Mouse (Mus musculus): ENCODE measurements around the gene Bzw1. TPM values are rescaled to one million over a fixed set of nuclear protein-coding genes. Genes with fewer than 3 reads are reported as not detected.

The Bzw1 gene
- polyA plus RNA-seq, 1 experiment from 2014 or later = 357 TPM

DNA sequence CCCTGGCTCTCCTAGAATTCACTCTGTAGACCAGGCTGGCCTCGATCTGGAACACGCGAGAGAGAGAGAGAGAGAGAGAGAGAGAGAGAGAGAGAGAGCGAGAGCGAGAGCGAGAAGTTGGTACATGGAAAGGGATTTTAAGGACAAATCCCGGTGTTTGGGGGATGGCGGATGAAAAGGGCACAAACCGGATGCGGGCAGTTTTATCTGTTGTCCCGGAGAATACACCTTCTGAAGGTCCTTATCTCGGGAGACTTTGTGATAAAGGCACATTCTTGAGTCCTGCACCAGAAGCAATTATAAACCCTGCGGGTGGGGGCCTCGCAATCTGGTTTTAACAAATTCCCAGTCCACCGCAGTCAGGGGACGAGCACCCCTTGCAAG is 438 bp upstream of the Bzw1 start:
- H3K36me3 ChIP-seq (ENCODE audit: control insufficient read depth, insufficient read depth, low read length) = peaks cover 26% of the 10 kb centered on the region
- ATAC-seq (replicated peaks; ENCODE audit: low FRiP score, low TSS enrichment, low read depth) (no peak; the same call in 1 of the 2 replicates), DNase-seq (ENCODE audit: low spot score) (no peak)
- peak overlapping the region; percentile 87 for H3K9ac ChIP-seq (ENCODE audit: low read length)
- no peaks in the 10 kb centered on the region for H3K9me3 ChIP-seq (ENCODE audit: control insufficient read depth, low read length)
- H3K4me2 ChIP-seq (ENCODE audit: low read length) = peak overlapping the region; percentile 89
- peak overlapping the region; percentile 90 for H3K4me3 ChIP-seq (ENCODE audit: low read depth, low read length)
- under 1% methylated on average over 16 of the region's 16 CpGs for WGBS
- peaks cover 8% of the 10 kb centered on the region for H3K4me1 ChIP-seq (replicated peaks; ENCODE audit: control insufficient read depth, insufficient read depth, low read length)
- peak overlapping the region; percentile 98 for H3K27ac ChIP-seq (ENCODE audit: low read depth)
- H3K27me3 ChIP-seq (replicated peaks; ENCODE audit: control insufficient read depth, insufficient read depth, low read length) = no peaks in the 10 kb centered on the region

DNA sequence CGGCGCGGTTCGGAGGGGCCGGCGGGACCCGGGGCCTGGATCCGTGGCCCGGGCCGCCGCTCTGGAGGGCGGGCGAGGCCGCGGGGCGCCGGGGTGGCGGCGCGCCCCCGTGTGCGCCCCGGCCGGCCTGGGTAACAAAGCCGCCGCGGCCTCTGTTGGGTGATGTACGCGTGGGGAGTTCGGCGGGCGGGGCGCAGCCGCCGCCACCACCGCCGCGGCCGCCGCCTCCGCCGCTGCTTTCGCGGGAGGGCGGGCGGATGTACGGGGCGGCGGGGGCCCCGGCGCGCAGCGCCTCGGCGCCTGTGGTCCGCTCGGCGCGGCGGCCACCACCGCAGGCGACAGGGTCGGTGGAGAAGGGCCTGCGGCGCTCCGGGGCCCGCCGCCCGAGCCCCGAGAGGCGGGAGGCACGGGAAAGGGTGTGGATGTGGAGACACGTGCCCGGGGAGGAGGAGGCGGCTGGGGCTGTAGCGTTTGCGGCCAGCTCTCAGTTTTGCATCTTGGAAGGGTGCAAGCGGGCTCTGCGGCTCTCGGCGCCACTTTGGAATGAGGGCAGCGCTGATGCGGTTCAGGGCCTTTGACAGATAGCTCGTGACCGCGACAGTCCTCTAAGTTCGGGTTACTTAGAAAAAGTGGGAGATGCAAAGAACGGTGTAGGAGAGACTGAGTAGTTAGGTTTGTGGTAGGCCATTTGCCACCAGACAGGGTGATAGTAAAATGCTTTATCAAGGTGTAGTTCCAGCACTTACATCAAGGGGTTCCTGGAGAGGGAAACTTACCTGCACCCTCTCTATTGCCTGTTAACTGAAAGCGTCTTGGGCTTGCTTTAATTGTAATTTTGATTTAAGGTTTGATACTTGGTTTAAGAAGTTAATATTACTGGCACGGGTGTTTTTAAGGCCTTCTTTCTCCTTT is 842 bp downstream of the Bzw1 start:
- Histone ChIP-seq H3K9ac (ENCODE audit: low read length) (peak overlapping the region; percentile 87), H3K4me1 (replicated peaks; ENCODE audit: control insufficient read depth, insufficient read depth, low read length) (peaks cover 8% of the 10 kb centered on the region), H3K4me2 (ENCODE audit: low read length) (peak overlapping the region; percentile 89), H3K9me3 (ENCODE audit: control insufficient read depth, low read length) (no peaks in the 10 kb centered on the region), H3K36me3 (ENCODE audit: control insufficient read depth, insufficient read depth, low read length) (peaks cover 39% of the 10 kb centered on the region), H3K27ac (ENCODE audit: low read depth) (peak overlapping the region; percentile 98), H3K4me3 (ENCODE audit: low read depth, low read length) (peak overlapping the region; percentile 90), H3K27me3 (replicated peaks; ENCODE audit: control insufficient read depth, insufficient read depth, low read length) (no peaks in the 10 kb centered on the region)
- peak; percentile 75 for DNase-seq (ENCODE audit: low spot score)
- WGBS = 1% methylated on average over 60 of the region's 90 CpGs
- ATAC-seq (replicated peaks; ENCODE audit: low FRiP score, low TSS enrichment, low read depth) = peak; percentile 65

DNA sequence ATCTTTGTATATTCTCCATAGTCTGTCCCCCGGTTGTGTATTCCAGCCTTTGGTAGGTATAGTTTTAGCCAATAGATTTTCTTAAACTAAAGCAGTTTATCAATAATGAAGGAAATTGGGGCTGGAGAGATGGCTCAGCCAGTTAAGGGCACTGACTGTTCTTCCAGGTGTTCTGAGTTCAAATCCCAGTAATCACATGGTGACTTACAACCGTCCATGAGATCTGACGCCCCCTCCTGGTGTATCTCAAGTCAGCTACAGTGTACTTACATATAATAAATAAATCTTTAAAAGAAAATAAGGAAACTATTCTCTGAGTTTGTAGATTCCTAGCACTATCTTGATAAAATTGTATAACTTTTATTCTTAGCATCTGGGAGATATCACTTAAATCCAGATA is 2.6 kb downstream of the Bzw1 start:
- DNase-seq (ENCODE audit: low spot score) (no peak), ATAC-seq (replicated peaks; ENCODE audit: low FRiP score, low TSS enrichment, low read depth) (no peak)
- Histone ChIP-seq H3K4me2 (ENCODE audit: low read length) (no peak overlapping the region), H3K27me3 (replicated peaks; ENCODE audit: control insufficient read depth, insufficient read depth, low read length) (no peaks in the 10 kb centered on the region), H3K27ac (ENCODE audit: low read depth) (no peak overlapping the region), H3K4me3 (ENCODE audit: low read depth, low read length) (no peak overlapping the region), H3K4me1 (replicated peaks; ENCODE audit: control insufficient read depth, insufficient read depth, low read length) (peaks cover 8% of the 10 kb centered on the region), H3K36me3 (ENCODE audit: control insufficient read depth, insufficient read depth, low read length) (peaks cover 57% of the 10 kb centered on the region), H3K9ac (ENCODE audit: low read length) (no peak overlapping the region), H3K9me3 (ENCODE audit: control insufficient read depth, low read length) (no peaks in the 10 kb centered on the region)
- 90% methylated on average over 3 of the region's 3 CpGs for WGBS

DNA sequence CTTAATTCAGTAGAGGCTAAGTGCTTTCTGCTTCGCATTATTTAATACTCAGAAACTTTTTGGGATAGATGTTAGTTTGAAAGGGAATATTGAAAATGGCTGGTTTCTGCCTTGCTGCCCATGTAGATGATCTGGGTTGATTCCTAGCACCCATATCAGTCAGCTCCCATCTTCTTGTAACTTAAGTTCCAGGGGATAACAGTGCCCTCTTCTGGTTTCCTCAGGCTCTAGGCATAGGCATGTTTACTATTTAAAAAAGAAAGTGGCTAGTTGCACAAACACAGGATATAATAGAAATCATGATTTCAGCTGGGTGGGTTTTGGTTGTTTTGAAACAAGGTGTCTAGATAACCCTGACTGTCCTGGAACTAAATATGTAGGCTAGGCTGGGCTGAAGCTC is 3.5 kb downstream of the Bzw1 start:
- Histone ChIP-seq H3K4me3 (ENCODE audit: low read depth, low read length) (no peak overlapping the region), H3K27ac (ENCODE audit: low read depth) (no peak overlapping the region), H3K27me3 (replicated peaks; ENCODE audit: control insufficient read depth, insufficient read depth, low read length) (no peaks in the 10 kb centered on the region), H3K4me1 (replicated peaks; ENCODE audit: control insufficient read depth, insufficient read depth, low read length) (peaks cover 8% of the 10 kb centered on the region), H3K9ac (ENCODE audit: low read length) (no peak overlapping the region), H3K36me3 (ENCODE audit: control insufficient read depth, insufficient read depth, low read length) (peaks cover 65% of the 10 kb centered on the region), H3K4me2 (ENCODE audit: low read length) (no peak overlapping the region), H3K9me3 (ENCODE audit: control insufficient read depth, low read length) (no peaks in the 10 kb centered on the region)
- ATAC-seq (replicated peaks; ENCODE audit: low FRiP score, low TSS enrichment, low read depth) = no peak
- 94% methylated on average over 1 of the region's 1 CpGs for WGBS
- no peak for DNase-seq (ENCODE audit: low spot score)

DNA sequence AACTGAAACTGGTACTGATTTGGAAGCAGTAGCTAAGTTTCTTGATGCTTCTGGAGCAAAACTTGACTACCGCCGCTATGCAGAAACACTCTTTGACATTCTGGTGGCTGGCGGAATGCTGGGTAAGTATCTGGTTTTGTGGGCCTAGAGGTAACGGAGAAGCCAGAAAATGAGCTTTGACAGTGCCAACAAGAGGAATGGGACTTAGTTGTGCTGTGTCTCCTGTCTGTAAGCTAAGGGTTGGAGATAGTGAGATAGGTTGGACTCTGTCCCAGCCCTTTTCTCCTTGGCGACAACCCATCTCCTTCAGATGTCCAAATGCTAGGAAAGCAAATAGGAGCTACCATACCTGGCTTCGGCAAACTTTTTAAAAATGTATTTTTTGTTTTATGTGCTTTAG is 5.0 kb downstream of the Bzw1 start:
- H3K36me3 ChIP-seq (ENCODE audit: control insufficient read depth, insufficient read depth, low read length) = peaks cover 81% of the 10 kb centered on the region
- no peak for ATAC-seq (replicated peaks; ENCODE audit: low FRiP score, low TSS enrichment, low read depth)
- DNase-seq (ENCODE audit: low spot score) = no peak

DNA sequence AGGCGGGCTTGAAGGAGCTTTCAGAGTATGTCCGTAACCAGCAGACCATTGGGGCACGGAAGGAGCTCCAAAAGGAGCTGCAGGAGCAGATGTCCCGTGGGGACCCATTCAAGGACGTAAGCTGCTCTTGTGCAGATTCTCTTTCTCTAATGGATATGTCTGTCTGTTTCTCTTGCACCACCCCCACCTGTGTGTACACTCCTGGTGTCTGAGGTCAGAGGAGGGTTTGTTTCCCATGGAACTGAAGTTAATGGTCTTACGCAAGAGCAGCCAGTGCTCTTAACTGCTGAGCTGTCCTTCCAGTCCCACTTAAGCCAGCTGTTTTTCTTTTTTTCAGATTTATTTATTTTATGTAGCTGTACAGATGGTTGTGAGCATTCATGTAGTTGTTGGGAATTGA is 8.7 kb downstream of the Bzw1 start:
- ATAC-seq (replicated peaks; ENCODE audit: low FRiP score, low TSS enrichment, low read depth) (no peak), DNase-seq (ENCODE audit: low spot score) (no peak)
- no peaks in the 10 kb centered on the region for H3K4me1 ChIP-seq (replicated peaks; ENCODE audit: control insufficient read depth, insufficient read depth, low read length)
- H3K36me3 ChIP-seq (ENCODE audit: control insufficient read depth, insufficient read depth, low read length) = peaks cover 88% of the 10 kb centered on the region
- no peaks in the 10 kb centered on the region for H3K9me3 ChIP-seq (ENCODE audit: control insufficient read depth, low read length)
- no peak overlapping the region for H3K4me2 ChIP-seq (ENCODE audit: low read length)
- H3K27me3 ChIP-seq (replicated peaks; ENCODE audit: control insufficient read depth, insufficient read depth, low read length) = no peaks in the 10 kb centered on the region
- WGBS = 89% methylated on average over 6 of the region's 6 CpGs
- no peak overlapping the region for H3K27ac ChIP-seq (ENCODE audit: low read depth)
- no peak overlapping the region for H3K9ac ChIP-seq (ENCODE audit: low read length)
- no peak overlapping the region for H3K4me3 ChIP-seq (ENCODE audit: low read depth, low read length)

More for the DNA sequence above, 5.0 kb downstream of the Bzw1 start:
- H3K9ac ChIP-seq (ENCODE audit: low read length) = no peak overlapping the region
- H3K27me3 ChIP-seq (replicated peaks; ENCODE audit: control insufficient read depth, insufficient read depth, low read length) = no peaks in the 10 kb centered on the region
- H3K4me2 ChIP-seq (ENCODE audit: low read length) = no peak overlapping the region
- no peak overlapping the region for H3K4me3 ChIP-seq (ENCODE audit: low read depth, low read length)
- H3K4me1 ChIP-seq (replicated peaks; ENCODE audit: control insufficient read depth, insufficient read depth, low read length) = no peaks in the 10 kb centered on the region; the same call in 1 of the 2 replicates
- 95% methylated on average over 6 of the region's 6 CpGs for WGBS
- H3K27ac ChIP-seq (ENCODE audit: low read depth) = no peak overlapping the region
- H3K9me3 ChIP-seq (ENCODE audit: control insufficient read depth, low read length) = no peaks in the 10 kb centered on the region

DNA sequence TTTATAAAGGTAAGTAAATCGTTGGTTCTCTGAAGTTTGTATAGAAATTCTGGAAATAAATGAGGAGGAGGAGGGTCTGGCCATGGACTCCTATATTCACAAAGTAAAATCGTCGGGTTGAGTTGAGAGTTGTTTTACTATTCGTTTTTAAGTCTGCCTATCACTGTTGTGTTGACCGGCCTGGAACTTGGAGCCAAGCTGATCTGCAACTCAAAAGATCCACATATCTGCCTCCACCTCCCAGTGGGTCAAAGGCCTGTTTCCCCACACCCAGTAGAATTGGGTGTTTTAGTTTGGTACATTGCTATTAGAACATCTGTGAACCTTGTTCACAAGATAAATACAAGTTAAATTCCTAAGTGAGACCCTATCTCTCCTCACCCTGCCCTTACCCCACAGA is 11.0 kb downstream of the Bzw1 start:
- ATAC-seq (replicated peaks; ENCODE audit: low FRiP score, low TSS enrichment, low read depth) (no peak), DNase-seq (ENCODE audit: low spot score) (no peak)
- Histone ChIP-seq H3K4me1 (replicated peaks; ENCODE audit: control insufficient read depth, insufficient read depth, low read length) (no peaks in the 10 kb centered on the region), H3K27me3 (replicated peaks; ENCODE audit: control insufficient read depth, insufficient read depth, low read length) (no peaks in the 10 kb centered on the region), H3K4me2 (ENCODE audit: low read length) (no peak overlapping the region), H3K36me3 (ENCODE audit: control insufficient read depth, insufficient read depth, low read length) (peaks cover 85% of the 10 kb centered on the region), H3K9me3 (ENCODE audit: control insufficient read depth, low read length) (no peaks in the 10 kb centered on the region), H3K27ac (ENCODE audit: low read depth) (no peak overlapping the region), H3K4me3 (ENCODE audit: low read depth, low read length) (no peak overlapping the region), H3K9ac (ENCODE audit: low read length) (no peak overlapping the region)
- 93% methylated on average over 5 of the region's 5 CpGs for WGBS

DNA sequence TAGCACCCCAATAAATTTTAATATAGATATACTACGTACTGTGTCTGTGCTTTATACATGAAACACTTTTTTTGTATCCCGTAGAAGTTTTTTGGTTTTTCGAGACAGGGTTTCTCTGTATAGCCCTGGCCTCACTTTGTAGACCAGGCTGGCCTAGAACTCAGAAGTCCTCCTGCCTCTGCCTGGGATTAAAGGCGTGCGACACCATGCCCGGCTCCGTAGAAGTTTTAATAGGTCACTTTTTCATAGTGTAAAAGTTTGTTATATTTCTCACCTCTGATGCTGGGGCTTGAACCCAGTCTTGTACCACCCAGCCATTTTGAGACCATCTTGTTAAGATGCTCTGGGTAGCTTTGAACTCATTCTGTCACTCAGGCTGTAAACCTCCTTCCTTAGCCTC is 14.6 kb downstream of the Bzw1 start:
- Histone ChIP-seq H3K27ac (ENCODE audit: low read depth) (no peak overlapping the region), H3K27me3 (replicated peaks; ENCODE audit: control insufficient read depth, insufficient read depth, low read length) (no peaks in the 10 kb centered on the region), H3K9me3 (ENCODE audit: control insufficient read depth, low read length) (no peaks in the 10 kb centered on the region), H3K4me3 (ENCODE audit: low read depth, low read length) (no peak overlapping the region), H3K36me3 (ENCODE audit: control insufficient read depth, insufficient read depth, low read length) (peaks cover 76% of the 10 kb centered on the region), H3K9ac (ENCODE audit: low read length) (no peak overlapping the region), H3K4me1 (replicated peaks; ENCODE audit: control insufficient read depth, insufficient read depth, low read length) (no peaks in the 10 kb centered on the region), H3K4me2 (ENCODE audit: low read length) (no peak overlapping the region)
- ATAC-seq (replicated peaks; ENCODE audit: low FRiP score, low TSS enrichment, low read depth) (no peak), DNase-seq (ENCODE audit: low spot score) (no peak)
- 96% methylated on average over 7 of the region's 7 CpGs for WGBS

DNA sequence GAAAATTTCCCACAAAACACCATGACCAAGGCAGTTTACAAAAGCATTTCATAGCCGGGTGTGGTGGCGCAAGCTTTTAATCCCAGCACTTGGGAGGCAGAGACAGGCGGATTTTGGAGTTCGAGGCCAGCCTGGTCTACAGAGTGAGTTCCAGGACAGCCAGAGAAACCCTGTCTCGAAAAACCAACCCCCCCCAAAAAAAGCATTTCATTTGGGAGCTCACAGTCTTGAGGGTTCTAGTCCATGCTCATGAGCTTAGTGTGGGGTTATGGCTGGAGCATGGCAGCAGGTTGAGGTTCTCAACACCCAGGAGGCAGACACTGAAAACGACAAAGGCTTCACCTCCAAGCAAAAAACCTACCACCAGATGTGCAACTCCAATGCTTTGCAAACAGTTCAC is 15.4 kb downstream of the Bzw1 start:
- H3K4me2 ChIP-seq (ENCODE audit: low read length) = no peak overlapping the region
- no peaks in the 10 kb centered on the region for H3K9me3 ChIP-seq (ENCODE audit: control insufficient read depth, low read length)
- no peak overlapping the region for H3K9ac ChIP-seq (ENCODE audit: low read length)
- no peak for DNase-seq (ENCODE audit: low spot score)
- ATAC-seq (replicated peaks; ENCODE audit: low FRiP score, low TSS enrichment, low read depth) = no peak
- no peaks in the 10 kb centered on the region for H3K4me1 ChIP-seq (replicated peaks; ENCODE audit: control insufficient read depth, insufficient read depth, low read length)
- WGBS = 84% methylated on average over 6 of the region's 6 CpGs
- no peak overlapping the region for H3K4me3 ChIP-seq (ENCODE audit: low read depth, low read length)
- H3K27me3 ChIP-seq (replicated peaks; ENCODE audit: control insufficient read depth, insufficient read depth, low read length) = no peaks in the 10 kb centered on the region
- peaks cover 76% of the 10 kb centered on the region for H3K36me3 ChIP-seq (ENCODE audit: control insufficient read depth, insufficient read depth, low read length)
- no peak overlapping the region for H3K27ac ChIP-seq (ENCODE audit: low read depth)
